Mouse (Mus musculus) hindbrain, postnatal 0 days (tissue): ENCODE measurements around the gene Dhrs7b. TPM values are rescaled to one million over a fixed set of nuclear protein-coding genes. Genes with fewer than 3 reads are reported as not detected.

Experiments used
- ATAC-seq: fragments of 200-750 bp; cut with Nextera tagmentation; 2 replicates; pipeline ENCODE4 v1.8.0; 2017; ENCODE audit warnings: mild to moderate bottlenecking, moderate TSS enrichment, moderate library complexity
- DNase-seq: peaks from one replicate; pipeline ENCODE4 v3.0.0-alpha.2; 2015; ENCODE audit warnings: low spot score
- H3K27ac ChIP-seq: fragments of 300-500 bp; sonication (generic); 2 replicates; pipeline ENCODE4 v1.5.1; 2014; ENCODE audit warnings: mild to moderate bottlenecking
- H3K27me3 ChIP-seq: fragments of 300-500 bp; sonication (generic); 2 replicates; pipeline ENCODE4 v1.6.1; 2014; ENCODE audit warnings: low read length, mixed read lengths; ENCODE audit not compliant: insufficient read depth
- H3K36me3 ChIP-seq: fragments of 300-500 bp; sonication (generic); 2 replicates; pipeline ENCODE4 v1.6.1; 2014; ENCODE audit warnings: low read length, mixed read lengths; ENCODE audit not compliant: insufficient read depth
- H3K4me1 ChIP-seq: fragments of 300-500 bp; sonication (generic); 2 replicates; pipeline ENCODE4 v1.6.1; 2014; ENCODE audit warnings: antibody characterized with exemption, low read length, mixed read lengths; ENCODE audit not compliant: insufficient read depth
- H3K4me2 ChIP-seq: fragments of 300-500 bp; sonication (generic); 2 replicates; pipeline ENCODE4 v1.6.1; 2014; ENCODE audit warnings: low read depth, mild to moderate bottlenecking, low read length, moderate library complexity, mixed read lengths
- H3K4me3 ChIP-seq: fragments of 300-500 bp; sonication (generic); 2 replicates; pipeline ENCODE4 v1.5.1; 2014; ENCODE audit warnings: low read length
- H3K9ac ChIP-seq: fragments of 300-500 bp; sonication (generic); replicated peaks from 2 replicates; pipeline ENCODE4 v1.6.1; 2014; ENCODE audit warnings: mild to moderate bottlenecking, low read length, moderate library complexity, mixed read lengths
- H3K9me3 ChIP-seq: fragments of 300-500 bp; sonication (generic); 2 replicates; pipeline ENCODE4 v1.6.1; 2016; ENCODE audit warnings: low read length, mixed read lengths
- CTCF ChIP-seq: IDR thresholded peaks from 2 replicates; pipeline ENCODE4 v1.5.1; 2016; ENCODE audit warnings: antibody characterized with exemption, control low read depth, low read depth
- WGBS: fragments of 180-500 bp; shearing (Covaris S2); extraction: QIAGEN DNeasy Blood & Tissue Kit; methylation state at CpG from one replicate; pipeline ENCODE4 v1.1.7; 2014; 5-methylcytosine and 5-hydroxymethylcytosine counted together
- polyA plus RNA-seq: library from polyadenylated mRNA; unstranded; fragments of >200 nt; fragmentation: Nextera tagmentation; extraction: Ambion mirVana; gene quantifications from 2 replicates; pipeline ENCODE4 v1.2.1, GENCODE M21; 2015
- total RNA-seq: library from RNA; depleted of rRNA; stranded (reverse); fragments of >200 nt; gene quantifications from 2 replicates; pipeline ENCODE4 v1.2.3, GENCODE M21; 2014

Gene Dhrs7b
- total and polyA plus RNA-seq, 2 experiments from 2014 or later, result 29.8 to 38.5 TPM

GRCm38 (mm10) chr11:60841467-60842200 is 11.2 kb downstream of the Dhrs7b start:
- Histone ChIP-seq H3K4me3 (no peak overlapping the region), H3K36me3 (0 out of 2 replicates have a peak, but pooled peaks cover 4% of the 10 kb centered on the region), H3K4me2 (no peak overlapping the region), H3K4me1 (no peaks in the 10 kb centered on the region), H3K27me3 (no peaks in the 10 kb centered on the region), H3K27ac (no peak overlapping the region), H3K9me3 (no peaks in the 10 kb centered on the region), H3K9ac (no peak overlapping the region)
- no peak for DNase-seq
- 71% methylated on average over 12 of the region's 12 CpGs for WGBS
- ATAC-seq, result no peak
- no peak for TF ChIP-seq CTCF

- H3K27me3 ChIP-seq, result no peaks in the 10 kb centered on the region
- no peak for TF ChIP-seq CTCF
- H3K27ac ChIP-seq, result no peak overlapping the region
- H3K9me3 ChIP-seq, result no peaks in the 10 kb centered on the region
- no peak for ATAC-seq
- no peak for DNase-seq
- 75% methylated on average over 5 of the region's 5 CpGs for WGBS
- H3K36me3 ChIP-seq, result 0 out of 2 replicates have a peak, but pooled peaks cover 4% of the 10 kb centered on the region
- no peaks in the 10 kb centered on the region for H3K4me1 ChIP-seq
- H3K9ac ChIP-seq, result no peak overlapping the region
- H3K4me2 ChIP-seq, result no peak overlapping the region
- H3K4me3 ChIP-seq, result no peak overlapping the region
These were observed 13.0 kb downstream of the Dhrs7b start for GRCm38 (mm10) chr11:60843412-60843811.

GRCm38 (mm10) chr11:60845415-60845814 is 15.0 kb downstream of the Dhrs7b start:
- H3K36me3 ChIP-seq, result peaks cover 14% of the 10 kb centered on the region; the same call in 1 of the 2 replicates
- H3K4me2 ChIP-seq, result no peak overlapping the region
- H3K9me3 ChIP-seq, result no peaks in the 10 kb centered on the region
- H3K27me3 ChIP-seq, result no peaks in the 10 kb centered on the region
- H3K4me1 ChIP-seq, result no peaks in the 10 kb centered on the region
- ATAC-seq (no peak), DNase-seq (no peak)
- no peak for TF ChIP-seq CTCF
- H3K4me3 ChIP-seq, result no peak overlapping the region
- no peak overlapping the region for H3K9ac ChIP-seq
- 86% methylated on average over 5 of the region's 5 CpGs for whole genome bisulfite sequencing
- no peak overlapping the region for H3K27ac ChIP-seq

GRCm38 (mm10) chr11:60856587-60856986 is 26.2 kb downstream of the Dhrs7b start:
- DNase-seq (no peak), ATAC-seq (no peak)
- Histone ChIP-seq H3K4me1 (no peaks in the 10 kb centered on the region), H3K4me2 (no peak overlapping the region), H3K27ac (no peak overlapping the region), H3K27me3 (no peaks in the 10 kb centered on the region), H3K4me3 (no peak overlapping the region), H3K36me3 (peaks cover 42% of the 10 kb centered on the region), H3K9me3 (no peaks in the 10 kb centered on the region), H3K9ac (no peak overlapping the region)
- no peak for TF ChIP-seq CTCF
- 61% methylated on average over 3 of the region's 3 CpGs for WGBS

GRCm38 (mm10) chr11:60861993-60862392 is 31.6 kb downstream of the Dhrs7b start:
- Histone ChIP-seq H3K4me2 (no peak overlapping the region), H3K27me3 (no peaks in the 10 kb centered on the region), H3K36me3 (peaks cover 18% of the 10 kb centered on the region), H3K9me3 (no peaks in the 10 kb centered on the region), H3K4me3 (no peak overlapping the region), H3K27ac (no peak overlapping the region), H3K4me1 (no peaks in the 10 kb centered on the region), H3K9ac (no peak overlapping the region)
- WGBS, result 92% methylated on average over 3 of the region's 3 CpGs
- DNase-seq, result no peak
- no peak for ATAC-seq
- no peak for TF ChIP-seq CTCF

- H3K36me3 ChIP-seq, result peaks cover 13% of the 10 kb centered on the region
- no peaks in the 10 kb centered on the region for H3K27me3 ChIP-seq
- no peak for DNase-seq
- H3K4me1 ChIP-seq, result no peaks in the 10 kb centered on the region
- H3K9ac ChIP-seq, result no peak overlapping the region
- no peak overlapping the region for H3K27ac ChIP-seq
- no peak for ATAC-seq
- H3K9me3 ChIP-seq, result no peaks in the 10 kb centered on the region
- no peak overlapping the region for H3K4me3 ChIP-seq
- H3K4me2 ChIP-seq, result no peak overlapping the region
- no peak for TF ChIP-seq CTCF
- 71% methylated on average over 4 of the region's 4 CpGs for WGBS
These were observed 32.8 kb downstream of the Dhrs7b start for GRCm38 (mm10) chr11:60863196-60863595.

- no peak for TF ChIP-seq CTCF
- H3K4me2 ChIP-seq, result no peak overlapping the region
- H3K4me3 ChIP-seq, result no peak overlapping the region
- no peak overlapping the region for H3K27ac ChIP-seq
- DNase-seq, result no peak
- no peaks in the 10 kb centered on the region for H3K4me1 ChIP-seq
- no peak for ATAC-seq
- no peaks in the 10 kb centered on the region for H3K9me3 ChIP-seq
- no peak overlapping the region for H3K9ac ChIP-seq
- peaks cover 12% of the 10 kb centered on the region for H3K36me3 ChIP-seq
- no peaks in the 10 kb centered on the region for H3K27me3 ChIP-seq
- 75% methylated on average over 2 of the region's 2 CpGs for WGBS
These were observed 33.7 kb downstream of the Dhrs7b start for GRCm38 (mm10) chr11:60864166-60864565.
